Mouse (Mus musculus): Measurements from ENCODE around the gene Pcp2.
"Not testable (repeated sequence)": the region's sequence is repeated elsewhere in the genome, so short reads cannot be mapped to it uniquely, and the experiment has no call there.

The Pcp2 gene

DNA sequence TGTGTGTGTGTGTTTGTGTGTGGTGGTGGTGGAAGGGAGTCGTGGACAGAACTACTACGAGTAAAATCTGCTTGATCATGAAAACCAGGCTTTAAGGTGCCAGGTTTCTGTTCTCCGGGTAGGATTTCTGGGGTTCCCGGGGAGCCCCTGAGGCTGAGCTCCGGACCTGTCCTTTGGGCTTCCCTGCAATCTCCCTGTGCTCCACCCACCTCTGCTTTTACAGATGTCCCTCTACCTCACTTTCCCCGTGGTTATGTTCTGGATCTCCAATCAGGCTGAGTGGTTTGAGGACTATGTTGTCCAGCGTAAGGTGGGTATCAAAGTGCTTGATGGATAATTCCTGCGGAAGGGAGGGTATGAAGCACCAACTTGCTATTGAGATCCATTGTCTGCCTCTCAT, 3.2 kb downstream of the Pcp2 start:
- in situ Hi-C loops (cut with MboI, MseI), result loop anchor here (10.0 kb wide), 1 partner anchor 603 kb away; the partner anchor contains the start of gene Lrrc8e

- in situ Hi-C loops (cut with MboI, MseI), result loop anchor here (10.0 kb wide), 1 partner anchor 603 kb away; the partner anchor contains the start of gene Lrrc8e
Measured at GRCm38 (mm10) chr8:3621199-3621970, 4.0 kb downstream of the Pcp2 start, which contains the start of the genes Xab2 and Pet100. Gene Xab2, minus strand, starts transcription at chr8:3621316. Gene Pet100, plus strand, starts transcription at chr8:3621548.

GRCm38 (mm10) chr8:3609816-3610150, 15.6 kb downstream of the Pcp2 start:
- in situ Hi-C loops (cut with MboI, MseI), result no loop called here

DNA sequence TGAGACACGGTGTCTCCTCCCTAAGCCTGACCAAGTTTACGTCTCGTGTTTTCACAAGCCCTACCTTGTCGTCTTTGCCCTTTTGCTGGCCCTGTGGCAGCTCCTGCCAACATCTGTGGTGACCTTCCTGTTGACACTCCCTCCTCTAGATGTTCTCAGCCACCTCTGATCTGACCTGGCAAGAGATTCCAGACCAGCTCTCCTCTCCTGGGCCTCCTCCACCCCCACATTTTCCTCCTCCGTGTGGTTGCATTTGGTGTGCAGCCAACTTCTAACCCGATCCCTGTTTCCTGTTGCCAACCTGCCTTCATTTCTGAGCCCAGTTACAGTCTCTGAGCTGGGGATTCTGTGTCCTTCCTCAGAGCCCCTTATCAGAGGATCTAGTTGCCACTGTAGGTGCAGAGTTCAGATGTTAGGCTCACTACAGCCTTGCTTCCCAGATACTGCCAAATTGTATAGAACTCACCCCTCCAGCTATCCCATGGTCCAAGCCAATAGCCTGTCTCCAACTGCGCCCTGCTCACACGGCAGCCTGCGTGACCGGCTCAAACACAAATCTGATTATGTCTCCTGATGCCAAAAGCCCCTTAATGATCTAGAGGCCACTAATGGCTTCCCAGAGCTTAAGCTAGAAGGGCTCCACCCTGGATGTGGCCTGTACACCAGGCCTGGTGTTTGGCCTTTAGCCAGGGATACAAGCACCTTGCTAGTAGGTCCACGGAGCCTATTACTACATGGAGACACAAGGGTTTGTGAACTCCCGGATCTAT, 16.1 kb downstream of the Pcp2 start:
- in situ Hi-C loops (cut with MboI, MseI), result no loop called here

DNA sequence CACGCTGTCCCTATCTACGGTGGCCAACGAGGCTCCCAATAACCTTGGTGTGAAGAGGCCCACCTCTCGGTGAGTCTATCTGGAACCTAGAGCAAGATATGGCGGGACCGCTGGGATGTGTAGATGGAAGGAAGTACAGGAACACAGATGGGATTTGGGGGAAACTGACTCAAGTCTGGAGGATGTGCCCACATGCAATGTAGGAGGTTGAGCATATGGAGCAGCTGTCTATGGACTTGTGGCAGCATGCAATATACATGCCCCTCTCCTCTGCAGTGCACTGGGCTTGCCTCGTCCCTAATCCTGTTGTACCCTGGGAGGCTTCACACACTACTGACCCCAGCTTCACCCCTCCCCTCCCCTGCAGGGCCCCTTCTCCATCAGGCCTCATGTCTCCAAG, 17.5 kb downstream of the Pcp2 start:
- in situ Hi-C loops (cut with MboI, MseI), result no loop called here

DNA sequence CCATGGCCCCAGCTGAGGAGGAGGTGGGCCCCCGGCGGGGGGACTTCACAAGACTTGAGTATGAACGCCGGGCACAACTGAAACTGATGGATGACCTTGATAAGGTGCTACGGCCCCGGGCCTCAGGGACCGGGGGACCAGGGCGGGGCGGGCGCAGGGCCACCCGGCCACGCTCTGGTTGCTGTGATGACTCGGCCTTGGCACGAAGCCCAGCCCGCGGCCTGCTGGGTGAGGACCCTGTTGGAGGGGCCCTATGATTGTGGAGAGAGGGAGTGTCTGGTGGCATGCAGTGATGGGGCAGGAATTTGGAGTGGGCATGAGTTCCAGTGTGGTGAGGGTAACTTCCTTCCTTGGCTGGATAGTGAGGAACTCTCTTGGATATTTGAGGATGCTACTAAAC, 18.8 kb downstream of the Pcp2 start:
- in situ Hi-C loops (cut with MboI, MseI), result no loop called here

DNA sequence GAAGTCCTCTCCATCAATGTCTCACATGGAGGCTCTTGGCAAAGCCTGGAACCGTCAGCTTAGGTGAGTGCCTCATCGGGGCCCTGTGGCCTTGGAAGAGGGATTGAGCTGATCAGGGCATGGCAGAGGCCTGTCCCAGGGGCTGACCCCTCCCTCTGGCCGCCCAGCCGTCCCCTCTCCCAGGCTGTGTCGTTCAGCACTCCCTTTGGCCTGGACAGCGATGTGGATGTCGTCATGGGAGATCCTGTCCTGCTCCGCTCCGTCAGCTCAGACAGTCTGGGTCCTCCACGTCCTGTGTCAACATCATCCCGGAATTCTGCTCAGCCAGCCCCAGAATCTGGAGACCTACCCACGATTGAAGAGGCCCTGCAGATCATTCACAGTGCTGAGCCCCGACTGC, 21.9 kb downstream of the Pcp2 start:
- in situ Hi-C loops (cut with MboI, MseI), result no loop called here

DNA sequence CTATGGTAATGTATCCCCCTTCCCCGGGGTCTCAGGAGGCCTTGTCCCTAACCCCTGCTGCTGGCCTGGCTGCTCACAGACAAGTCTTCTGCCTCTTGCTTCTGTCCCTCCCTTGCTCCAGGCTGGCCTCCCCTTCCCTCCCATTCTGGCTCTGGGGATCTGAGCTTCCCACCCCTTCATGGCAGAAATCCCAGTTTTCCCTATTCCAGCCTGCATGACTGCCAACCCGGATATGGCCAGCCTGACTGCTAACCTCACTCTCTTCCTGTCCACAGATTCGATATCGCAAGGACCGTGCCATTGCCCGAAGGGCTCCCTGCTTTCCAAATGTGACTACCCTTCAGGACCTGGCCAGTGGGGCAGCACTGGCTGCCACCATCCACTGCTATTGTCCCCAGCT, 24.9 kb downstream of the Pcp2 start:
- in situ Hi-C loops (cut with MboI, MseI), result no loop called here

GRCm38 (mm10) chr8:3599219-3599618, 26.1 kb downstream of the Pcp2 start:
- in situ Hi-C loops (cut with MboI, MseI), result no loop called here

DNA sequence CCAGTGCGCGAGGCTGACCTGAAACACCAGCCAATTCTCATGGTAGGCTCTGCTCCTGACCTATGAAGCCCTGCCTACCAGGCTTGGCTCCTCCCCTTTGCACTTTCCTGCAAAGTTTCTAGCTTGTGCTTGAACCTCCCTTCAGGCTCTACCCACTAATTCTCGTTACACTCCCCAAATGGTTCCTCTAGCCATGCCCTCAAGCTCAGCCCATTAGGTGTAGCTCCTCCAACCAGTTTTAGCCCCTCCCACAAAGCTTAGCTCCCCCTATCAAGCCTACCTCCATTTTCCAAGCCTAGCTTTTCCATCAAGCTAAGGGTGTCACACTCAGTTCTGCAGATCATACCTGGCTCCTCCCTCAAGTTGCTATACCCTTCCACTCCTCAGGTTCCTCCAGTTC, 27.3 kb downstream of the Pcp2 start:
- in situ Hi-C loops (cut with MboI, MseI), result no loop called here

DNA sequence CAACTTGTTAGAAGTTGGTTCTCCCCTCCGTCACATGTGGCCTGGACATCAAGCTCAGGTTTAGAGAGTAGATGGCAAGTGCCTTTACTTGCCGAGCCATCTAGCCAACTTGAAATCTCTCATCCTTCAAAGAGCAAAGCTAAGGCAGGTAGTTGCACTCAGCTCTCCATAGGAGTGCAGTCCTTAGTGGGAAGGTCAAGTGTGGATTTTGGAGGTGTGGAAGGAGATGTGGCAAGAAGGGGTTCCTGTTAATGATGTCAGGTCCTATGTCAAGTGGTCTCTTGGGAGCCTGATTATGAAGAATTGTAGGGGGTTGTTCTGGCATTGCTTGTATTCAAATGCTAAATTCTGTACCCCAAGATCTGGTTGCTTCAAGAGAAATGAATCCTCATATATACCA, 30.9 kb downstream of the Pcp2 start:
- in situ Hi-C loops (cut with MboI, MseI), result no loop called here

DNA sequence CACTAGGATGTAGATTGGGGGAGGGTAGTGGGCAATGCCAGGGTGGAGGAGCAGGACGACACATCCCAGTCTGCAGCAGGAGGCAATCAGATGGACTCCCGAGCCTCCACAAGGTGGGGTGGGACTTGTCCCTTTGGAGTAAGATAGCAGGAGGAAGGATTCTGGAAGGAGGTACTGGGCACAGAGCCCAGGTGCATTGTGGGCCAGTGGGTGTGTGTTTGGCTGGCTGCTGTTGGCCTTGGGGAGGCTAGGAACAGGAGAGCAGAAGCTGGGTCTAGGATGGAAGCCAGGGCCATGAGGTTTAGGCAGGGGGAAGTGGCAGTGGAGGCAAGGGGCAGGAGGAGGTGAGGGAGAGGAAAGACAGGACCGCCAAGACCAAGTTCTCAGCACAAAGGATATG, 31.9 kb downstream of the Pcp2 start:
- in situ Hi-C loops (cut with MboI, MseI), result no loop called here

DNA sequence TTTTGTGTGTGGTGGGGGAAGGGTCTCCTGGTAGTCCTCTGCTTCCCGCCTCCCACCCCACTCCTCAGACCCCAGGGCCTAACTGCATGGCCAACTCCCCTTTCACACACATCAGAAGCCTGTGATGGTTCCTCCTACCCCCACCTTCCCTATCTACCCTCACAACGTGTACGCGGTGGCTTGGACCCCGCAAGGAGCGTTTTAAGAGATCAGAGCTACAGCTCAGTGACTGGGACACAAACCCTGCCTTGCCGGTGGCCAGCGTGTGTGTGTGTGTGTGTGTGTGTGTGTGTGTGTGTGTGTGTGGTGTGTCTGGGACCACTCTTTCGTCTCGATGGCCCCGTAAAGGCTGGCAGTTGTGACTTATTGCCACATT, 37.1 kb downstream of the Pcp2 start:
- in situ Hi-C loops (cut with MboI, MseI), result no loop called here

GRCm38 (mm10) chr8:3587391-3588257, 37.7 kb downstream of the Pcp2 start:
- in situ Hi-C loops (cut with MboI, MseI), result no loop called here

- in situ Hi-C loops (cut with MboI, MseI), result no loop called here
Measured at GRCm38 (mm10) chr8:3586993-3587390, 38.4 kb downstream of the Pcp2 start, which contains the start of gene Camsap3. Gene Camsap3, plus strand, starts transcription at chr8:3587293.

DNA sequence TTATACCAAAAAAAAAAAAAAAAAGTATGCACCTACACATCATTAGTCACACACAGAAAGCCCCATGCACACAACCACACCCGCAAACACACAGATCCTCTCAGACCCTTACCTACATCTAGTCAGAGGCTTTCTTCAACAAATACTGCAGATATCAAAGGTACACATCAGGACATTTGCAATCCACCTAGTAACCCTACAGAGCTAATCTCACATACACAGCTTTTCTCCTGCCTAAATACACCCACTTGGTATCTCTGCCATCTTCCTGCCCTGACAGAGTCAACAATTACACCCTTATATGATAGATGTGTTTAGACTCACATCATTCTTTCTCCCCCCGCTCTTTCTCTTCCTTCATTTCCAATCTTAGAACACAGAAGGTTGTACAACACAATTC, 38.9 kb downstream of the Pcp2 start:
- in situ Hi-C loops (cut with MboI, MseI), result no loop called here

DNA sequence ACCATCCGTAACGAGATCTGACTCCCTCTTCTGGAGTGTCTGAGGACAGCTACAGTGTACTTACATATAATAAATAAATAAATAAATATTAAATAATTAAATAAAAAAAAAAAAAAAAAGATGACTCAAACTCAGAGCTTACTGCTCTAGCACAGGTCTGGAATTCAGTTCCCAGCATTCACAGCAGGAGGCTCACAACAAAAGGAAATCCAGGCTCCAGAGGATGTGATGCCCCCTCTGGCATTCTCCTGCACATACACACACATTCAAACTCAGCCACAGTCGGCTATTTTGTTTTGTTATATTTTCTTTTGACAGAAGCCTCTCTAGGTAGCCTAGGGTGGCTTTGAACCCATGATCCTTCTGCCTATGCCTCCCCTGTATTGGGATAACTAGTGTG, 43.4 kb downstream of the Pcp2 start:
- in situ Hi-C loops (cut with MboI, MseI), result not testable (repeated sequence)

DNA sequence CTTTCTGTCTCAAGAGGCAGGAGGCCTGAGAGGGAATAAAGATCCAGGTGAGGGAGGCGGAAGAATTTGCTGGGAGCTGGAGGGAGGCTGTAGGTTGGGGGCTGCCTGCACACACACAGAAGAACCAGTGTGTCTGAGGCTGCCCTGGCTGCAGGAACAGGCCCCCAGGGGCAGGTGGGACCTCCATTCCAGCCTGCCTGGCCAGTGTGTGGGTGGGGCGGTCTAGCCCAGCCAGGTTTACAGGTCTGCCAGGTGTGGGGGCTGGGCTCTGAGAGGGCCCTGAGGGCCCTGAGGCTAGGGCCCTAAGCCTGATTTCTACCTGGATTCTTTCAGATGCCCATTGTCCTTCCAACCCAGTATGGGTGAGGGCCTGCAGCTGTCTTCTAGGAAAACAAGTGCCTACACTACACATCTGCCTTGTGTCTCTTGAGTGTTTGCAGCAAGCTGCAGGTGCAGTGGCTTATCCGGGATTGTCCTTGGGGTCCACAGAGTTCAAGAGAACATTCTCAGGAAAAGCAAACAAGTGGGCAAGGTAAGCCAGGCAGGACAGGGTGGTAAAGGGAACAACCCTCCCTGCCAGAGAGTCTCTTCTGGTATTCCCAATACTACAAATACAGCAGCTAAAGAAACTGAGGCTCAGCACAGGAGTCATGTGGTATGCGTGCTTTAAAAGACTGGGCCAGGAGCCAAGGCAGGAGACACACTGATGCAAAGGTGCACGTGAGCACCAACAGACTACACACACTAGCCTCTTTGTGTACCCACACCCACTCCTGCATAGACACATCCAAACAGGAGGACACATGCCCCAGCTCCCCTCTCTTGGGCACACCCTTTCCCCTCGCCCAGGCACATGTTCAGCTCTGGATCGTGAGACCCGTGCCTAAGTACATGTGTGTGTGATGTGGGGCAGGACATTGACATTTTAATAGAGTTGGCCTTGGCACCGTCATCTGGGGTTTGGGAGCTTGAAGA, 45.7 kb downstream of the Pcp2 start:
- in situ Hi-C loops (cut with MboI, MseI), result no loop called here

- in situ Hi-C loops (cut with MboI, MseI), result no loop called here
Measured at GRCm38 (mm10) chr8:3576211-3576960, 49.0 kb downstream of the Pcp2 start.

GRCm38 (mm10) chr8:3574546-3574945, 50.8 kb downstream of the Pcp2 start:
- in situ Hi-C loops (cut with MboI, MseI), result no loop called here

Measured in T-helper 1 cell (primary cell).